Mouse (Mus musculus): Measurements from ENCODE around the gene Cav1. TPM values are rescaled to one million over a fixed set of nuclear protein-coding genes. Genes with fewer than 3 reads are reported as not detected.

The Cav1 gene
- 1.6 and 1.9 TPM in 2 replicates for polyA plus RNA-seq (2012; rRNA removed)

GRCm38 (mm10) chr6:17305954-17306601, at the start of gene Cav1:
Gene Cav1, plus strand, starts transcription at chr6:17306335.

GRCm38 (mm10) chr6:17280939-17281756, 25.0 kb upstream of the Cav1 start, which contains the start of gene Cav2:
Gene Cav2, plus strand, starts transcription at chr6:17281185.

Other genes with a start within 250 kb of the Cav1 start
- gene Tes, start 241.2 kb upstream of the Cav1 start, polyA plus RNA-seq (2012; rRNA removed), result 2.5 and 2.8 TPM in 2 replicates
- gene Cav2, start 25.1 kb upstream of the Cav1 start, polyA plus RNA-seq (2012; rRNA removed), result 0.86 and 0.89 TPM in 2 replicates
- 3.1 and 3.6 TPM in 2 replicates for gene Met, start 157.5 kb downstream of the Cav1 start, polyA plus RNA-seq (2012; rRNA removed)

Measured in liver, embryonic 14 days (tissue).